Mouse (Mus musculus): Measurements from ENCODE around the gene Ripply2.

DNA sequence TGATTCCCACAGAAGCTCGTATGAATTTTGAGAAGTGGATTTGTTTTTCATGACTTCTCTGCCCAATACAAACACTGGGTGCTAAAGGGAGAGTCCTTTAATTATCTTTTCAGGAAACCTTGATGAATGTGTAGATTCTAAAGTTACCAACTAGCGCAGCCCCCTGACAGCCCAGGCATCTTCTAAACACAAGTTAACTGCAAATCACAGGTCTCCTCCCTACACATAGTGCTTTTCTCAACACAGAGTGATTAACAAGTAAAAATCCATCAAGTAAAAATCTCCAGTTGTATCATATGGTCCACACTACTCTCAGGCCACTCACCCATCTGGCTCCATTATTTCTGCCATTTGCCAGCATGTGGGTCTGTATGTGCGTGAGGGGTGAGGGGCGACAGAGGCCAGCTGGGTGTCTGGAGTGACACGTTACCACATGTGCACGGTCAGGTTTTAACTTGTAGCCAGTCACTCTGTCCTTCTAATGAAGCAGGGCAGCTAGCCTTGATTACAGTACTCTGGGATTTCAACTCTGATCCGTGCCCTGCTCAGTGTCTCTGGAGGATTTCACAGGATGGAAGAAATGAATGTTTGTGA is 28.5 kb upstream of the Ripply2 start:
- no peak for TF ChIP-seq USF1 (IDR thresholded peaks at IDR 0.05; ENCODE audit: low read depth)
- TF ChIP-seq POLR2AphosphoS2 (IDR thresholded peaks at IDR 0.05; ENCODE audit: insufficient read length, low read depth), result no peak

Data from myocyte (in vitro differentiated cells).